Mouse (Mus musculus) Patski (cell line): ENCODE data around the gene Spata48. TPM values are rescaled to one million over a fixed set of nuclear protein-coding genes. Genes with fewer than 3 reads are reported as not detected.

Experiments
- ATAC-seq: fragments of 100-300 bp; one replicate; pipeline ENCODE4 v1.8.0; 2021
- CTCF ChIA-PET: fragments of 350-600 bp; sonication (Branson Sonifier 250); formaldehyde crosslinking; loops from one replicate; lab custom pipeline; 2022; ENCODE audit warnings: inconsistent platforms; lab: Charles Lee
- POLR2A ChIA-PET: fragments of 350-600 bp; sonication (Branson Sonifier 250); formaldehyde crosslinking; loops from one replicate; lab custom pipeline; 2022; ENCODE audit warnings: antibody characterized with exemption, inconsistent platforms; lab: Charles Lee
- DNase-seq: peaks from one replicate; pipeline ENCODE4 v3.0.0-alpha.2; 2011; ENCODE audit warnings: low read depth, low spot score
- H3K27me3 ChIP-seq: fragments of 371-371 bp; one replicate; pipeline ENCODE4 v1.5.1; 2021
- CTCF ChIP-seq: fragments of 100-300 bp; IDR thresholded peaks from one replicate; pipeline ENCODE4 v1.5.1; 2021
- in situ Hi-C: fragments of 300-500 bp; cut with MboI; formaldehyde crosslinking; loops from 3 replicates; pipeline ENCODE4 v1.11.1; 2018; ENCODE audit warnings: low pct_unique_long_range_greater_than_20kb, mixed read lengths
- polyA plus RNA-seq: library from polyadenylated mRNA; unstranded; gene quantifications from one replicate; pipeline ENCODE4 v1.2.3, GENCODE M21; 2021

The Spata48 gene
- polyA plus RNA-seq, 1 experiment from 2014 or later, result not detected

- peaks cover 4% of the 10 kb centered on the region for H3K27me3 ChIP-seq
- in situ Hi-C loops, result loop anchor here (25.0 kb wide), 1 partner anchor 423 kb away; no protein-coding TSS in a partner anchor
- no peak for TF ChIP-seq CTCF
- no peak for ATAC-seq
- DNase-seq, result no peak
- ChIA-PET POLR2A (no interaction called here), CTCF (interaction anchor here (0.8 kb wide), 1 partner anchor 224 kb away, joined by 3 read pairs; no protein-coding TSS in a partner anchor)
Observed at GRCm38 (mm10) chr11:11564266-11565044, 102.6 kb downstream of the Spata48 start.

Other genes starting within 250 kb of the Spata48 start
- gene Zpbp, start 314 bp downstream of the Spata48 start, polyA plus RNA-seq, result 0.27 TPM
- gene 4930512M02Rik, start 165.7 kb downstream of the Spata48 start, polyA plus RNA-seq, result not detected
- gene Ikzf1, start 222.9 kb downstream of the Spata48 start, polyA plus RNA-seq, result not detected